Mouse (Mus musculus) liver, embryonic 11.5 days (tissue): ENCODE measurements around the gene Ak1. TPM values are rescaled to one million over a fixed set of nuclear protein-coding genes. Genes with fewer than 3 reads are reported as not detected.

Source experiments
- ATAC-seq: fragments of 200-750 bp; cut with Nextera tagmentation; replicated peaks from 2 replicates; pipeline ENCODE4 v1.8.0; 2017; ENCODE audit warnings: moderate number of reproducible peaks, mild to moderate bottlenecking, moderate TSS enrichment, moderate library complexity; ENCODE audit not compliant: low FRiP score
- DNase-seq: peaks from one replicate; pipeline ENCODE4 v3.0.0-alpha.2; 2017; ENCODE audit warnings: low spot score
- H3K27ac ChIP-seq: fragments of 300-500 bp; sonication (generic); 2 replicates; pipeline ENCODE4 v1.5.1; 2014; ENCODE audit warnings: mild to moderate bottlenecking, low read depth, low read length, control low read depth
- H3K27me3 ChIP-seq: fragments of 300-500 bp; sonication (generic); replicated peaks from 2 replicates; pipeline ENCODE4 v1.6.1; 2014; ENCODE audit warnings: low read length, mixed read lengths; ENCODE audit not compliant: control insufficient read depth, insufficient read depth
- H3K36me3 ChIP-seq: fragments of 300-500 bp; sonication (generic); 2 replicates; pipeline ENCODE4 v1.6.1; 2014; ENCODE audit warnings: mild to moderate bottlenecking, low read length, moderate library complexity, mixed read lengths; ENCODE audit not compliant: control insufficient read depth, insufficient read depth
- H3K4me1 ChIP-seq: fragments of 300-500 bp; sonication (generic); replicated peaks from 2 replicates; pipeline ENCODE4 v1.6.1; 2014; ENCODE audit warnings: low read length, mixed read lengths; ENCODE audit not compliant: control insufficient read depth, insufficient read depth
- H3K4me2 ChIP-seq: fragments of 300-500 bp; sonication (generic); 2 replicates; pipeline ENCODE4 v1.6.1; 2014; ENCODE audit warnings: mild to moderate bottlenecking, control low read depth, moderate library complexity
- H3K4me3 ChIP-seq: fragments of 300-500 bp; sonication (generic); 2 replicates; pipeline ENCODE4 v1.5.1; 2014; ENCODE audit warnings: low read depth, low read length, control low read depth
- H3K9ac ChIP-seq: fragments of 300-500 bp; sonication (generic); 2 replicates; pipeline ENCODE4 v1.6.1; 2014; ENCODE audit warnings: low read depth, low read length, control low read depth
- H3K9me3 ChIP-seq: fragments of 300-500 bp; sonication (generic); 2 replicates; pipeline ENCODE4 v1.6.1; 2016; ENCODE audit warnings: low read length, inconsistent platforms, mixed read lengths; ENCODE audit not compliant: control insufficient read depth
- WGBS: fragments of 180-500 bp; shearing (Covaris S2); extraction: QIAGEN DNeasy Blood & Tissue Kit; methylation state at CpG from one replicate; pipeline ENCODE4 v1.1.7; 2014; 5-methylcytosine and 5-hydroxymethylcytosine counted together
- polyA plus RNA-seq: library from polyadenylated mRNA; unstranded; fragments of >200 nt; fragmentation: Nextera tagmentation; extraction: Ambion mirVana; gene quantifications from 2 replicates; pipeline ENCODE4 v1.2.1, GENCODE M21; 2014

Gene Ak1
- polyA plus RNA-seq, 1 experiment from 2014 or later: 8.3 TPM

GRCm38 (mm10) chr2:32620682-32621516 lies 659 bp upstream of the Ak1 start:
- no peaks in the 10 kb centered on the region for H3K9me3 ChIP-seq
- H3K27me3 ChIP-seq: no peaks in the 10 kb centered on the region
- H3K27ac ChIP-seq: peak overlapping the region; percentile 64
- H3K4me2 ChIP-seq: 0 out of 2 replicates have a peak overlapping the region, but pooled peaks have one; percentile 13
- peaks cover 26% of the 10 kb centered on the region for H3K36me3 ChIP-seq
- 34% methylated on average over 4 of the region's 4 CpGs for WGBS
- peaks cover 45% of the 10 kb centered on the region for H3K4me1 ChIP-seq
- H3K9ac ChIP-seq: 0 out of 2 replicates have a peak overlapping the region, but pooled peaks have one; percentile 5
- DNase-seq (no peak), ATAC-seq (peak; percentile 65; the same call in 1 of the 2 replicates)
- H3K4me3 ChIP-seq: no peak overlapping the region

DNA sequence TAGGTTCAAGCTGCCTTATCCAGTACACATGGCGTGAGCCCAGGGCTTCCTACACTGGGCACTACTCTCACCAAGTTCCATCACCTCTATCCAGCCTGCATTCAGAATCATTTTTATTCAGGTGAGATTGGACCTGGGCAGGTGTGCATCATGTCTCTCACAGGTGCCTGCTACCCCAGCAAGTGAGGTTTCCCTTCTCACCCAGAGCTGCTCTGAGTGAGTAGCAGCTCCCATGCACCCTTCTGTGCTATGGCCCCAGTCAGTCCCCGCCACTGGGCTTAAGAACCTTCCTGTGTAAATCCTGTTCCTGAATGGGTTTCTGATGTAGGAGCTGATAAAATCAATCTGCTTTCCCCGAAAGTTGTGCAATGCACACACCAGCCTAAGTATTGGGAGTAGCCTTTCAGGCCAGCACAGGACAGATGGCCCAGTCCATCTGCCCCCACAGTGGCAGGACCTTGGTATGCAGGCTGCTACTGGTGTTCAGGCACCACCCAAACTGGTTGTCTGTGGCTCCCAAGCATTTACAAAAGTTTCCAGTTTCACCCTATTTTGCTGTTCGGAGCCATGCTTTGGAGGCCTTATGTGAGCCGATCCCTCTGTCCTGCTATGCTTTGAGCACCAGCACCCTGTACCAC lies 2.7 kb downstream of the Ak1 start:
- no peak overlapping the region for H3K27ac ChIP-seq
- H3K4me3 ChIP-seq: no peak overlapping the region
- H3K36me3 ChIP-seq: peaks cover 2% of the 10 kb centered on the region; the same call in 1 of the 2 replicates
- H3K9ac ChIP-seq: no peak overlapping the region
- no peaks in the 10 kb centered on the region for H3K9me3 ChIP-seq
- H3K4me2 ChIP-seq: no peak overlapping the region
- no peak for DNase-seq
- ATAC-seq: no peak
- peaks cover 50% of the 10 kb centered on the region for H3K4me1 ChIP-seq
- WGBS: 69% methylated on average over 5 of the region's 5 CpGs
- H3K27me3 ChIP-seq: no peaks in the 10 kb centered on the region

DNA sequence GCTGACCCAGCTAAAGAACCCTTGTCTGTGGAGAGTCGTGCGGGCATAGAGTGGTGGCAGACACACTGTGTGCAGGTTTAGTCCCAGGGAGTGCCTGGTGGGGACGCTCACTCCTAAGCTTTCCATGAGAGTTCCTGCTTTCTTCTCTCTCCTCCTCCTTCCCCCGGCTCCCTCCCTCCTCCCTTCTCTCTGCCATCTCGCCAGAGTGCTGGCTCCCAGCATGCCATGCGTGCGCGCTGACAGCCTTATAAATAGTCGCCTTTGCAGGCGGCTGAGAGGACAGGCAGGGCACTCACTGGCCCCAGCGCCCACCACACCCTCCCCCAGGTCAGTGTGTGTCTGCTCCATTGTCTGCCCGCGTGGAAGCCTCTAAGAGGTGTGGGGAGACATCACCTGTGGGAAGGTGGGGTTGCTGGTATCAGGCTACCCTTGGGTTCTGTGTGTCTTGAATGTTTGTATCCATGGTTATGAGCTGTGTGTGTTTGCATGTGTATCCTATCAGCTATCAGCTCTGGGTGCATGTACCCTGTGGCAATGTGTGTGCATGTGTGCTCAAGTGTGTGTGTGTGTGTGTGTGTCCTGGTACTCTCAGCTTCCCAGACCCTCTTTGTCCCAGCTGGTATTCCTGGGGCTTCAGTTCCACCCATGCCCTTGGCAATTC lies 3.8 kb downstream of the Ak1 start:
- Histone ChIP-seq H3K27me3 (no peaks in the 10 kb centered on the region), H3K36me3 (no peaks in the 10 kb centered on the region), H3K4me1 (peaks cover 41% of the 10 kb centered on the region), H3K4me3 (peak overlapping the region; percentile 26), H3K4me2 (peak overlapping the region; percentile 55), H3K9ac (peak overlapping the region; percentile 53), H3K9me3 (no peaks in the 10 kb centered on the region), H3K27ac (peak overlapping the region; percentile 43; the same call in 1 of the 2 replicates)
- ATAC-seq (peak; percentile 30; the same call in 1 of the 2 replicates), DNase-seq (peak; percentile 65)
- 6% methylated on average over 13 of the region's 13 CpGs for WGBS

DNA sequence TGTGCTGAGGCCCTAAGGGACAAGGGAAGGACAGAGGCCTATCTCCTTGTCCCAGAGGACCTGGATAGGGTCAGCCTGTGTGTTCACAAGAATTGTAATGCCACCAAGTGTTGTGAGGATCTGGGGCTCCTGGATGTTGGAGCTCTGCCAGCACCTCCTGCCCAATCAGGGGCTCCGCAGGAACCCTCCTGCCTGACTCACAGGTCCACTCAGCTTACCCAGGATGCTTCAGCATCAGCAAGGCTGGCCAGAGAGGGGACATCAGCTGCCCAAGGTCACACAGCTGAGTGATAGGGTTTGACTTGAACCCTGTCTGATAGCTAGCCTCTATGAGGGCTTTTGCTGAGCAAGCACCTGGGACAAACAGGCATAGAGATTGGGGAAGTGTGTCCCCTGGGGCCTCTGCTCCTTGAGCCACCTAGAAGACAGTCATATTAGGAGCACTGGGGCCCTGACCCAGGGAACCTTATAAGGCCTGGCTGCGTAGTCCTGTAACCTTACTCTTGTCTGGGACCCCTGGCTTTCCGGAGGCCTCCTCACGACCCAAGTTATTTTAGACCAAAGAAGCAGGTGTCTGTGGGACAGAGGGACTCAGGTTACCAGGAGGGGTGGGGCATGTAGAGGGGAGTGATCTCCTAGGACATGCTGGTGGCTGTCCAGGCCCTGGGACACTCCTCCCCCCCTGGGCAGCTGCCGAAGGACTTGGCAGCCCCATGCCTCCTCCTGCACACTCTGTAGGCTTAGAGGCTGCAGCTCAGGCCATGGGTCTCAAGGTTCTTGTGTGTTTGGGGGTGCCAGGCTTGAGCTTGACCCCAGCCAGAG lies 4.5 kb downstream of the Ak1 start:
- H3K4me2 ChIP-seq: peak overlapping the region; percentile 55
- no peaks in the 10 kb centered on the region for H3K9me3 ChIP-seq
- H3K27me3 ChIP-seq: no peaks in the 10 kb centered on the region
- H3K9ac ChIP-seq: peak overlapping the region; percentile 53
- no peaks in the 10 kb centered on the region for H3K36me3 ChIP-seq
- 57% methylated on average over 5 of the region's 5 CpGs for WGBS
- ATAC-seq: no peak
- no peak for DNase-seq
- H3K4me3 ChIP-seq: no peak overlapping the region
- H3K4me1 ChIP-seq: peaks cover 34% of the 10 kb centered on the region
- peak overlapping the region; percentile 43; the same call in 1 of the 2 replicates for H3K27ac ChIP-seq

DNA sequence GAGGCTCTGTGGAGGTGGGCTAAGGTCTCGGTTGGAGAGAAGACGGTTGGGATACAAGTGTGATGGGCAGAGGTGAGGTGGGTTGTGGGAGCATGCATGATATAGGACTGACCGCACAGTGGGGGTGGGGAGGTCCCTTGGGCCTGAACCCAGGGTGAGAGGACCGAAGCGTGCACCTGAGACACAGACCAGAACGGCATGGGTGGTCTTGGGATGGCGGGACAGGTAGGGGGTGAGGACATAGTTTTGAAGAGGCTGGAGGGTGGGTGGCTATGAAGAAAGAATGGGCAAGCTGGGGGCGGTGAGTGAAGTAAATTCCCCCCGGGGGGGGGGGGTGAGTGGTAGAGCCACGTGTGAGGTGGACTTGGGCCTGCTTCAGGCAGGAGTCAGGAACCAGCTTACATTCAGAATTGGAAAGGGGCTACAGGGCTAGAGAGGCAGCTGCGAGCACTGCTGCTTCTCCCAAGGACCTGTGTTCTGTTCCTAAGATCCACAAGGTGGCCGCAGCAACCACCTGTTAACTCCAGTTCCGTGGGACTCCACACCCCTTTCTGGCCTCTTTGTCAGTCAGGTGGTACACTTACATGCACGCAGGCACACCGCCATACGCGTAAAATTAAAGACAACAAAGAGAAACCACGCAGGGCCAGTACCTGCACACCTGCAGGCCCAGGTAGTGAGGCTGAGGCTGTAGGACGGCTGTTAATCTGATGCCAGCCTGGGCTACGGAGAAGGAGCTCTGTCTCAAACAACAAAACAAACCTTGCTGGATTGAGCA lies 5.9 kb downstream of the Ak1 start:
- Histone ChIP-seq H3K4me3 (no peak overlapping the region), H3K27me3 (no peaks in the 10 kb centered on the region), H3K36me3 (no peaks in the 10 kb centered on the region), H3K9me3 (no peaks in the 10 kb centered on the region), H3K4me1 (peaks cover 26% of the 10 kb centered on the region), H3K4me2 (no peak overlapping the region), H3K27ac (no peak overlapping the region), H3K9ac (no peak overlapping the region)
- DNase-seq: no peak
- WGBS: 75% methylated on average over 20 of the region's 20 CpGs
- no peak for ATAC-seq

DNA sequence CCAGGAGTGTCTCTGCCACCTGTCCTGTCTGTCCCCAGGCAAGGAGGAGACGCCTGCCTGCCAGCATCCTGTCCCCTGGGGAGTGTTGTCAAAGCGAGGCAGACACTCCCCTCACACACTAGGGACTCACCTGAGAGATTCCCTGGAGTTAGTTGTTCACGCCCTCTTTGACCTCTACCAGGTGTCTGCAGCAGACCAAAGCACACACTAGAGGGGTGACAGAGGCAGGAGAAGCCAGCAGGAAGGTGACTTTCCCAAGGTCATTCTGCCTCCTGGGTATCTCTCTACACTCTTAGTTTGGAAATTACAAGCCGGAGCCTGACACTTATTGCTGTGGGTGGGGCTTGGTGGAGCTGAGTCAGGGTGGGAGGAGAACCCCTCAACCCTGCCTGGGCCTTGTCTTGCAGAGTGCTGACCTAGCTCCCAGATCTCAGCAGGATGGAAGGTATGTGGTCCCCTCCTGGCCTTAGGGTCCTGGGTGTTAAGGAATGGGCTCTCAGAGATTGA lies 6.5 kb downstream of the Ak1 start:
- H3K9ac ChIP-seq: no peak overlapping the region
- no peak for ATAC-seq
- no peak overlapping the region for H3K4me2 ChIP-seq
- no peaks in the 10 kb centered on the region for H3K27me3 ChIP-seq
- H3K4me3 ChIP-seq: no peak overlapping the region
- H3K9me3 ChIP-seq: no peaks in the 10 kb centered on the region
- 60% methylated on average over 4 of the region's 4 CpGs for WGBS
- no peak overlapping the region for H3K27ac ChIP-seq
- H3K4me1 ChIP-seq: peaks cover 29% of the 10 kb centered on the region
- no peaks in the 10 kb centered on the region for H3K36me3 ChIP-seq
- no peak for DNase-seq

GRCm38 (mm10) chr2:32628729-32629128 lies 7.2 kb downstream of the Ak1 start:
- H3K9ac ChIP-seq: no peak overlapping the region

More at GRCm38 (mm10) chr2:32628729-32629128, 7.2 kb downstream of the Ak1 start:
- Histone ChIP-seq H3K27me3 (no peaks in the 10 kb centered on the region), H3K9me3 (no peaks in the 10 kb centered on the region), H3K36me3 (no peaks in the 10 kb centered on the region), H3K27ac (no peak overlapping the region), H3K4me3 (no peak overlapping the region), H3K4me1 (peaks cover 29% of the 10 kb centered on the region), H3K4me2 (no peak overlapping the region)
- DNase-seq: no peak
- 62% methylated on average over 5 of the region's 5 CpGs for WGBS
- no peak for ATAC-seq
